Mouse (Mus musculus) monocyte, adult 5-6 weeks (primary cell): ENCODE measurements around the gene Chst5. TPM values are rescaled to one million over a fixed set of nuclear protein-coding genes. Genes with fewer than 3 reads are reported as not detected.

ENCODE experiments used
- ATAC-seq: fragments of 153-309, 156-312 bp; replicated peaks from 2 replicates; pipeline ENCODE4 v1.8.0; 2017; ENCODE audit warnings: mild to moderate bottlenecking; ENCODE audit not compliant: low TSS enrichment, insufficient number of reproducible peaks, severe bottlenecking, poor library complexity, low FRiP score
- total RNA-seq: library from RNA; stranded (forward); fragments of 200-1000, 200-491, 200-594 nt; gene quantifications from 3 replicates; pipeline ENCODE4 v1.2.3, GENCODE M21; 2017

Chst5 gene
- total RNA-seq, 1 experiment from 2014 or later, result not detected

DNA sequence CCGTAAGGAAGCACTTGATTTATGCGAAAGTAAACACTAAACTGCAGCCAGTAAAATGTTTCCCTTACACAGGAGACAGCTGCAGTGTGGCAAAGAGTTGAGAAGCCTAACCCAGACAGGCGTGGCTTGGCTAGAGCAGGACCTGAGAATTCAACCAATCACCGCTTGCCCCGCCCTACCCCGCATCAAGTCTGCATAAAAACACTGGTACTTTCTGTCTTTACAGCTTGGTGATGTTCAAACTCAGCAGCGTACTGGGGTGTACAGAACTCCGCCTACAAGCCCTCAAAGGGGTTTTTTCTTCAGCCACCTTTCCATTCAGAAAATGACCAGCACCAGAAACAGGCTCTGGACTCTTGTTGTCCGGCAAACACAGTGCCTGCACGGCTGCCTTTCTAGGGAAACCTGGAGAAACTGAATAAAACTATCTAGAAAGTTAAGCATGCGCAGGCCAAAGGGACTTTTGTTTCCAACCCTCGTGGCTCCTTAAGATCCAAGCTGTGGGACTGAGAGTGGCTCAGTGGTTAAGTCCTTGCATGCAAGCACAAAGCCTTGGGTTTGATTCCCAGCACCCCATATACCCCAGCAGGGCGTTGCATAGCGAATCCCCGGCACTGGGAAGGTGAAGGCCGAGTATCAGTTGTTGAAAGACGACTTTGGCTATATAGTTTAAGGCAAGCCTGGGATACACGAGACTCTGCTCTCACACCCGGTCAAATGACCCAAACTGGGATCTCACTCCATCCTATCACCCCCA is 22.5 kb upstream of the Chst5 start:
- no peak for ATAC-seq

DNA sequence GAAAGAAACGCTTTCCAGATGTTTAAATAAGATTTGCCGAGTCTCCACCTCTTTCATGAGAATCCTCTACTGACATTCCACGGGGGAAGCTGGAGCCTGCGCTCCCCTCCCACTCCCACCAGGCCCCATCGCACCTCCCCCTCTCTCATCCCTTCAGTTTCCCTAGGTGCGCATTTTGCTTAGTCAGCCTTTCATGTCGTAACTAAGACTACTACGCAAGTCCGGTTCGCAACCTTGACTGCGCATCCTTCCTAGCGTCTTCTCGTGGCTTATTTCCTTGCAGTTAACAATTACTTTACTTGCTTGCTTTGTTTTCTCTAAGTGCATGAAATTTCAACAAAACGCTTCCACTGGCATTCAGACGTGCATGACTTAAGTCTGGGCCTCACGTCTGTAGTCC is 21.5 kb upstream of the Chst5 start:
- no peak for ATAC-seq

DNA sequence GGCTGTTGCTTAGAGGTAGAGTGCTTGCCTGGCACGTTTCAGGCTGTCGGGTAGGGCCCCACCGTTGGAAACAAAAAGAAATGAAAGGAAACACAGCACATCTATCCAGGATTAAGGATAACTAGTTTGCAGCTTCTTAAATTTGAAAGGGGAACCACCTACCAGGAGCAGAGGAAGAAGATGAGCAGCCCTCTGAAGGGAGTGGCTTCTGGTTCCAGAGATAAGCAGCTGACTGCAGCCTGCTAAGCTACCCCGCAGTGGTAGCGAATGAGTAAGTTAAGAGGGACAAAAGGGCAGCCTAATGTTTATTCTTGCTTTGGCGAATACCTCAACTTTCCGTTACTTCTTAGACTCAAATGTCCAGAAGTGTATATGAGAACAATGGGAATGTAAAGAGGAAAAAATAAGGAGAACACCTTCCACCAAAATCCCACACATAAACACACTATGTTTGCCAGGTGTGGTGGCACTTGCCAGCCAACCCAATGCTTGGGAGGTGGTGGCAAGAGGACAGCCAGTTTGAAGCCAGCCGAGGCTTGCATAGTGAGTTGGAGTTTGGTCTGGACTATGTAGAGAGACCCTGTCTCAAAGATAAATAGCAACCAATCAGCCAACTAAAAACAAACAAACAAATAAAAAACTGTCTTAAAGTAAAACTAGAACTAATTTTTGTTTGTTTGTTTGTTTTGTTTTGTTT is 19.5 kb upstream of the Chst5 start:
- ATAC-seq, result no peak

DNA sequence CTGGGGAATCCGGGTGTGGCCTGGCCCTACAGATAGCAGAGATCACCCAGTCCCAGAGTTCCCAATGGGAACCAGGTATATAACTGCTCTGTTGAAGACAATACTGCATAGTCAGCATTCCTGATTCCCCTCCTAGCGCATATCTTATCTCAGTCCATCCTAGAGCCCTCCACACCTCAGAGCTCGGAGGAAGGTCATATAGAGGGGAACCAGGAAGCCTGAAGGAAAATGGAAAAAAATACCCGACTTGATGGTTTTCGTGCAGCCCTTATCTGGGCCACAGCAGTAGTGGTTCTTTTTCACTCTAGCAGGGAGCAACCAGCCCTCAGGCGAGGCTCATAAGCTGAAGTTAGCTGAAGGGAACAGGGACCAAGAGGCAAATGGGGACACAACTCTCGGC is 14.7 kb upstream of the Chst5 start:
- ATAC-seq, result no peak

DNA sequence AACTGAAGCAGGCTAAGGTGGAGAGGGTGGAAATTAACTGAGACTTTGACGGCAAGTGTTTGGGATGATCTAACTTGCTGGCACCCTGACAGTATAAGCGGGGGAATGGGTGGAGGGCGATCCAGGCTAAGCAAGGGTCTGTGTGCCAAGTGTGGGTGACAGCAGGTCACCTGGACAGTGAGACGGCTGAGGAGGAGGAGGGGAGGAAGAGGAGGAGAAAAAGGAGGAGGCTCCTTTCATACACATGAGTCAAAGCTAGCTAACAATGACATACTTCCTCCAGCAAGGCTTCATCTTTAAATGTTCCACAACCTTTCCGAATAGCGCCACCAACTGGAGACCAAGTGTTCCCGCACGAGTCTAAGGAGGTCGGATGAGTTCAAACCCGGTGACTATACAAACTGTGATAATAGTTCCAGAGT is 13.1 kb upstream of the Chst5 start:
- ATAC-seq, result no peak

DNA sequence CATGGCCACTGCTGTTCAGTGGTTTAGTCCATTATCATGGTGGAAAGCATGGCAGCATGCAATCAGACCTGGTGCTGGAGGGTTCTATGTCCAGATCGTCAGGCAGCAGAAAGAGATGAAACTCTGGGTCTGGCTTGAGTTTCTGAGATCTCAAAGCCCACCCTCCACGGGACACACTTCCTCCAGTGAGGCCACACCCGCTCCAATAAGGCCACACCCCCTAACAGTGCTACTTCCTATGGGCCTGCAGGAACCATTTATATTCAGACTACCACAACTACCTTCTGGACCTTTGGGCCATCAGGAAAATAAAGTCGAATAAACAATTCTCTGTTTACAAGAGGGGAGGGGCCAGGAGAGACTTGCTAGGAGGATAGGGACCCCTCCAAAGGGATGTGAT is 10.7 kb upstream of the Chst5 start:
- ATAC-seq, result no peak

DNA sequence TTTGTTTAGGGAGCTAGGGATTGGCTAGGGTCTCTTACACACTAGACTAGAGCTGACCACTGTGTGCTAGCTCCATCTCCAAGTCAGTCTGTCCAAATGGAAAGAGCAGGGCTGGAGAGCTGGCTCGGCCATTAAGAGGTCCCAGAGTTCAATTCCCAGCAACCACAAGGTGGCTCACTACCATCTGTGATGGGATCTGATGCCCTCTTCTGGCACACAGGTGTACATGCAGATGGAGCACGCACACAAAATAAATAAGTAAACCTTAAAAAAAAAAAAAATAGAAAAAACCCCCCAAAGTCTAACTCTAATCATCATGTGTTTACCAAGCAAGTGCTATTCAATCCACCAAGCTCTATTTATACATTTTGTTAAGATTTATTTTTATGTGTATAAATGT is 9.4 kb upstream of the Chst5 start:
- no peak for ATAC-seq

DNA sequence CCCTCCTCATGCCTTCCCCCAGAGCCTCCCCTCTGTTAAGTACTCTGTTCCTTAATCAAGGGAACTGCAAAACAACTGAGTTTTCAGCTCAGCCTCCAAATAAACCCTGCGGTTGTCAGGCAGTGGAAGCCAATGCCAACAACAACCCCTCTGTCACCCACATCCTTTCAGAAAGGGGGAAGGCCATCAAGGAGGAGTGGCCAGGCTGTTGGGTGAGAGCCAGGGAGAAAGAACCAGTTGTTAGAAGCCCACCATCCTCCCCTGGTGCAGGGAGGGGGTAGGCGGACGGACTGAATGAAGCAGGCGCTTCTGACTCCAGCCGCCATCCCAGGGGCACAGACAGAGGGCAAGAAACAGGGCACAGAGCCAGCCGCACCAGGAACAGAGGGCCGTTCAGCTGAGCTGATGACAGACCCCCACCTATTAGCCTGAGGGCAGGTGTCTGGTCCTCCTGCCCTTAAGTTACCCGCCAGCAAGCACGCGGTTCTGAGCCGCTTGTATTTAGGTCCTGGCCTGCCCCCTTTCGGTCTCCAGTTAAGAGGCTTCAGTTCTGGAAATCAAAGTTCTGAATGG is 2.7 kb upstream of the Chst5 start:
- ATAC-seq, result no peak

DNA sequence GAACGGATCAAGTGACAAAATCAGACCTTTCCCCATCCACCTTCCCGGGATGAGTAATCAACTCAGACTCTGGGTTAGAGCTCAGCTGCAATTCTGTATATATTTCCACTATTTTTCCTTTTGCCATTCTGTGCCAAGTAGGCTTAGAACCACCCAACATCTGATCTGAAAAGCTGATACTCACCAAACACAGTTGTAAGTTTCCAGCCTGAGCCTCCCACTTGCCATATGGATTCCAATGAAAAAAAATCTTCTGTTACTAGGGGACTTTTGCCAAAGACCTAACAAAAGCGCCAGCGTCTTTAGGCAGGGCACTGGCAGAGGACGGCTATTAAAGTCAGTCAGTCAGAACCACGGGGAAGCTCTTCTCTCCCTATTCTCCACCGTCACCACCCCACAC is 1.3 kb upstream of the Chst5 start:
- ATAC-seq, result no peak

DNA sequence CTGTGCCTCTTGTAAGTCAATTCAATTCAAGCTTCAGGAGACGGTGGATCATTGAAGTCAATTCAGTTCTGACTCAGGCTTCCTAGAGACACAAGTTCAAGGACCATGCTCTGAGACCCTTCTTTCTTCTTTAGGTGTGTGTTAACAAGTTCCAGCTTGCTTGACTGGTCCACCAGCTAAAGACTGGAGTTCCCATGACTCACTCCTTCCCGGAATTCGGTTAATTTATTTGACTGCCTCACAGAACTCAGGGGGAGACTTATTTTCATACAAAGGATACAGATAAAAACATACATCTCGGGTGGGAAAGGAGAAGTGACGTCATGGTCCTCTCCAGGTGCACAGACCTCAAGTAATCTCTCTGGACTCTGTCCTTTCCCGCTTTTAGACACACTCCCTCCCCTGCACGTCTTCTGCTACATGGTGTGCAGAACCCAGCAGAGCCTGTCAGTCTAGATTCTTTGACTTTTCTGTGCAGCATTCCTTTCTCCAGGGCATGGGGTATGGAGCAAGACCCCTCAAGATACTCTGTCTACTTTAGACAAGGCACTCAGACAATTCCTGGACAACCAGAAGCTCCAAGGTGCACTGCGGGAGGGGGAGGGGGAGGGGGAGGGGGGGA is 4.6 kb downstream of the Chst5 start:
- ATAC-seq, result no peak

DNA sequence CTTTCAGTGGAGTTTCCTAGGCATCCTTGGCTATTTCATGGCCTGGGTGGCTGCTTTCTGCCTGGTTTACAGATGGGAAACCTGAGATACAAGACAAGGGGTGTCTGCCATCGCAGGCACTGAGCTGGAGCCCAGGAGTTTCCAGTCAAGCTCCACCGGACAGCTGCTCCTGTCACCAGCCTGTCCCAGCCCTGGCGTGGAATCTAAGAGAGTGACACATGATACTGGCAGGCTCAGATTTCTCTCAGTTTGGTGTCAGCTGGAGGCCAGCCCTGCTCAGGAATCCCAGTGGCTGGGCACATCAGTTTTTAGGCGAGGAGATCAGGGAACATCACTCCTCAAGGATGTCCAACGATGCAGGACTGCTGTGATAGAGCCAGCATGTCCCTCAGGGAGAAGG is 8.2 kb downstream of the Chst5 start:
- no peak for ATAC-seq

DNA sequence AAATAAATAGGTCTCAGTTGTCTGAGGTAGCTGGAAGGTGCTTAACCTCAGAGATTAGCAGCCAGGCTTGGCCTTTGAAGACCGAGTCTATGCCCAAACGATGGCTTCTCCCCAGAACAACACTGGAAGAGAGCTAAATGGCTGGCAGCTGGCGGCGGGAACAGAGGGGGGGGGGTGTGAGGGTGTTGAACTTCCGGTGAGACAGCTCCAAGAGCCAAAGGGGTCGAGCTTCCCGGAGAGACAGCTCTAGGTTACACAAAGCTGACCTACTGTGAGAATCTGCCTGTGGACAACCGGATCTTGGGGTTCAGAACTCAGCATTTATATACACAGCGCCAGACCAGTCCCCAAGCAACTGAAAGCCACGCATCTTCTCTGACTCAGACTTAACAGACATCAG is 11.7 kb downstream of the Chst5 start:
- no peak for ATAC-seq

DNA sequence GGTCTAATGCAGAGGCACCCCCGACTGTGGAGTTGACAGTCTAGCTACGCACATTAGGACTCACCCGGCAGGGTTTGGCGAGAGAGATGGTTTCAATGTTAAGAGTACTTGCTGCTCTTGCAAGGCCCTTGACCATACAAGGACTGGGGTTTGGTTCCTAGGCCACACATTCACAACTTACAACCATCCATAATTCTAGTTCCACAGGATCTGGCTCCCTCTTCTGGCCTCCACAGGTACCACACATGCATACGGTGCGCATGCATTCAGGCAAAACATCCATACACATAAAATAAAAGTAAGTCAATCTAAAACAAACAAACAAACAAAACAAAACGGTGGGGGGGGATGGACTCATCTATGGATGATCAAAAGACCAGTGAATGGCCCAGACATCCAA is 15.3 kb downstream of the Chst5 start:
- no peak for ATAC-seq

DNA sequence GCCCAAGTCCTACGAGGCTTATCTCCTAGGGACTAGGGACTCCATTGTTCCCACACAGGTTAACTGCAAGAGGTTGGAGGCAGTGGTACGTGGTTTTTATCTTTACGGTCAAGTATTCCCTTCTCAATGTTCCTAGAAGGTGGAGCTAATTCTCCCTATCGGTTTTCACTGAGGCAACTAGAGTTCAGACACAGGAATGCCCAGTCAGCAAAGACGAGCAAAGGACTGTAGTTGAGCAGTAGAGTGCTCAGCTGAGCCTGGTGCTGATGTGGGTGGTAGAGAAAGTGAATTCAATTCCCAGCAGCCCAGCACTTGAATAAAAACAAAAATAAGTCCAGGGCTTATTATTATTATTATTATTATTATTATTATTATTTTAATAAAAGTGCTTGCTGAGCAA is 17.6 kb downstream of the Chst5 start:
- ATAC-seq, result no peak

DNA sequence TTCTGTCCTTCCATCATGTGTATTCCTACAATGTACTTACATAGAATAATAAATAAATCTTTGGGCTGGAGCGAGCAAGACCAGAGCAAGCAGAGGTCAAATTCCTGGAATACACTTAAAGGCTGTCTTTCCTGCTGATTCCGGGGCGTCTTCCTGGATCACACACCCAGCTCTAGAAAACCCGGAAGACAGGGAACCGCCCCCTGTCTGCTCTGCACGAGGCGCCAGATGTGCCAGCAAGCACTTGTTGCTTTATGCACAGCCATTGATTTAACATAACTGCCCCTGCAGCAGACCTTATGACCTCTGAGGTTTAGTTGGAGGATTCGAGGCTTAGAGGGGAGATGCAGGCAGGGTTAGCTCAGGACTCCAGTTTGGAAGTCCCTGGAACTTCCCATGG is 18.3 kb downstream of the Chst5 start:
- no peak for ATAC-seq

DNA sequence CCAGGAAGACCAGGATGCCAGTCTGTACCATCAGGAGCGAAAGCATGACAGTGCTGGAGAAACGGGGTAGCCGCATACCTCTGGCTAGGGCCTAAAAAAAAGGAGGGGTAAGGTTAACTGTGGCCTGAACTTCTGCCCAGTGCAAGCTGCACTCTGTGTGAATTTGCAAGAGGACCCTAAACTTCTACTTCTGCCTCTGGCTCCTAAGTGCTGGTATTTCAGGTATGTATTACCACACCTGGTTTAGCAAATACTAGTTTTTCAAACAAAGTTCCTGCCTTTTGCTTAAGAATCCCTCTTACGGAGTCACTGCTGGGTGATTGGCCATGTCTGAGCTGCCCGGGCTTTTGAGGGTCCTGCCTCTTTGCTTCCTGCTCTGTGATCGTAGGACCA is 19.3 kb downstream of the Chst5 start:
- no peak for ATAC-seq

DNA sequence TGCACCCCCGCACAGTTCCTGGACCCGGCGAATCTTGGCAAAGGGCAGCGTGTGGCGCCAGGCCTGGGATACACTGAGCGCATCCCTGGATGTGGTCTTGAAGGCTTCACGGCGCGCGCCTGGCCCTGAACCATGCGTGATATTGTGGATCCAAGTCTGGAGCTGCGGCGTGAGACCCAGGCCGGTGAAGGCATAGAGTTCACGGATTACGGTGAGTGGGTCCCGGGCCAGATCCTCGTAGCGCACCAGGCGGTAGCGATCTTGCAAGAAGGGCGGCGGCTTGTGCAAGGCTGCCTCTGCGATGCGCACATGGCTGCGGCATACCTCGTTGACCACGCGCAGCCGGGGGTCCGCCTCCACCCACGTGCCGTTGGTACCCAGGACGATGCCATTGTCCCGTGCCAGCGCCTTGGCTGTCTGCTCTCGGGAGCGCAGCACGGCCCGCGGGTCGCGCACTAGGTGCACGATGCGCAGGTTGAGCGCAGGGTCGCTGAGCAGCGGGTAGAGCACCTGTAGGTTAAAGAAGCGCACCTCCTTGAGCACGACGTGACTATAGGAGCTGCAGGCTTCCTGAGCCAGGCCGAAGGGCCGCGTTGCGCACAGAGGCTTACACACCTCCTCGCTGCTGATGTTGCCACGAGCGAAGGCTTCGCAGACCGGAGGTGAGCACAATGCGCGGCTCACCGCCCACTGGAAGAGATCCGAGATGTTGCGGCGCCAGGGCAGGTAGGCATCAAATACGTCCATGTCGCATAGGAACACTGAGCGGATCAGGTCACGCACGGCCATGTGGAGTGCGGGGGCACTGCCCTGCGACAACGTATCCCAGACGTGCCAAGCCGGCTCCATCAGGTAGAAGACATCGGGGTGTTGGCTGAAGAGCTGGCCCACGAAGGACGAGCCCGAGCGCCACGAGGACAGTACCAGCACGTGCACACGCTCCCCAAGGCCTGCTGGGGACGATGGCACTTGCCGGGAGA is 20.0 kb downstream of the Chst5 start:
- no peak for ATAC-seq

DNA sequence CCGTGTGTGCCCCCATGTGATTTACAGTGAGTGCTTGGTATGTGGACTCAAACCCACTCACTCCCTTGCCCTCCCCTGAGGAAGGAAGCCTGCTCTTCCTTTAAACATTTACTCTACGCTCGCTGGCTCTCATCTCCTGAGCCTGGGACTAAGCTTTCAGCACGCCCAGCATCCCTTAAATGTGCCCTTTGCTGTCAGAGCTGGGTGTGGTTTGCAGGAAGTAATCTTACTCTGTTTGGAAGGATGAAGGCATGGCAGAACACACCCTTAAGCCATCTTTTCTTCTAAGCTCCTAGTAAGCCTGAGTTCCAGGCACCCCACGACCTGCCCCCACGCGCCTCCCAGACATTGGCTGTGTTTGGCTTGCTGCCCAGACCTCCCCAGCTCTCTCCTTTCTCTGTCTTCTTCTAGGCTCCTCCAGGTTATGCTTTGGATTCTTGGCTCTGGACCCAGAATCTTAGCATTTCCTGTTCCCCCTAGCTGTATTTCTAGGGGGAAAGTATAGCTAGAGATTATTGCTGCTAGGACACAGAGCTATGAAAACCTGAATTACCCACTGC is 22.1 kb downstream of the Chst5 start:
- ATAC-seq, result no peak
